Mouse (Mus musculus) cerebellum, adult 2 months (tissue): ENCODE results near the gene Slc39a10.

Experiments used
- CTCF ChIP-seq: fragments of 200-500 bp; IDR thresholded peaks from 2 replicates; pipeline ENCODE4 v1.5.1; 2011; ENCODE audit warnings: low read depth, mild to moderate bottlenecking, control low read depth, low read length, moderate library complexity, borderline replicate concordance; ENCODE audit not compliant: insufficient read depth
- POLR2A ChIP-seq: fragments of 200-500 bp; IDR thresholded peaks from 2 replicates; pipeline ENCODE4 v1.6.1; 2011; ENCODE audit warnings: low read length, control low read depth, borderline replicate concordance; ENCODE audit not compliant: insufficient read depth

- TF ChIP-seq CTCF (no peak), POLR2A (no peak)
Observed at GRCm38 (mm10) chr1:46843406-46843805, 49.2 kb downstream of the Slc39a10 start.
